Mouse (Mus musculus): ENCODE measurements around the gene Wnt8b. TPM values are rescaled to one million over a fixed set of nuclear protein-coding genes. Genes with fewer than 3 reads are reported as not detected.
"Not testable (repeated sequence)": the region's sequence is repeated elsewhere in the genome, so short reads cannot be mapped to it uniquely, and the experiment has no call there.

Wnt8b gene
- total RNA-seq (2021): not detected

GRCm38 (mm10) chr19:44493128-44493527 lies at the start of gene Wnt8b:
Wnt8b (plus strand) TSS chr19:44493472.
- intact Hi-C loops (cut with DNase I): no loop called here
- no peak for DNase-seq

- no peak for DNase-seq
- intact Hi-C loops (cut with DNase I): no loop called here
Measured at GRCm38 (mm10) chr19:44445755-44446154, 47.5 kb upstream of the Wnt8b start.

- DNase-seq: no peak
- intact Hi-C loops (cut with DNase I): no loop called here
Measured at GRCm38 (mm10) chr19:44447927-44448326, 45.3 kb upstream of the Wnt8b start.

DNA sequence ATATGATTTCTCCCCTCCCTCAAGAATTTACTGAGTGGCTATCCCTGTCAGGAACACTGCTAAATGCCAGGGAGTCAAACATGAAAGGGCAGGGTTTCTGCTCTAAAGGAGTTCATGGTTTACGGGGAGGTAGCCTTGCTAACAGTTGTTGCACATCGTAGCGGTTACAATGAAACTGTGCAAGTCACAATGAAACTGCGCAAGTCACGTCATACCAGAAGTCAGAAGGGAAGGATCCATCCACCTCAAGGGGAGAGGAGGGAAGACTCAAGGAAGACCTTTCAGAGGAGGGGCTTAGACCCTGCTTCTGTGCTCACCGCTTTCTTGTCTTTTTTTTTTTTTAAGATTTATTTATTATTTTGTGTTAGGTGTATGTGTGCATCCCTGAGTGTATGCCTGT lies 38.4 kb upstream of the Wnt8b start:
- intact Hi-C loops (cut with DNase I): no loop called here
- DNase-seq: no peak

DNA sequence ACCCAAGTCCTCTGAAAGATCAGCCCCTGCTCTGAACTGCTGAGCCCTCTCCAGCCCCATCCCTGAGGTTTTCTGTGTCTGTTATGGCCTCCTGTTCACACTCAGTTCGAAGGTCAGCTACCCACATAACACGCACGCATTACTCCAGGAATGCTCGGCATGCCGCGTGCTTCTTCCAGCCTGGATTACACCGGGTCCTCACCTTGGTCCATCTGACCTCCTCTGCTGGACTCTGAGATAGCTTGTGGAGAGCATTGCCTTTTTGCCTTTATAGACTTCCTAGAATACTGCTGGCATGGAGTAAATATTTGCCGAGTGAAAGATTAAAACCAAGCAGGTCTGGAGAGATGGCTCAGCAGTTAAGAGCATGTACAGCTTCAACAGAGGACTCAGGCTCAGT lies 37.9 kb upstream of the Wnt8b start:
- intact Hi-C loops (cut with DNase I): no loop called here
- no peak for DNase-seq

DNA sequence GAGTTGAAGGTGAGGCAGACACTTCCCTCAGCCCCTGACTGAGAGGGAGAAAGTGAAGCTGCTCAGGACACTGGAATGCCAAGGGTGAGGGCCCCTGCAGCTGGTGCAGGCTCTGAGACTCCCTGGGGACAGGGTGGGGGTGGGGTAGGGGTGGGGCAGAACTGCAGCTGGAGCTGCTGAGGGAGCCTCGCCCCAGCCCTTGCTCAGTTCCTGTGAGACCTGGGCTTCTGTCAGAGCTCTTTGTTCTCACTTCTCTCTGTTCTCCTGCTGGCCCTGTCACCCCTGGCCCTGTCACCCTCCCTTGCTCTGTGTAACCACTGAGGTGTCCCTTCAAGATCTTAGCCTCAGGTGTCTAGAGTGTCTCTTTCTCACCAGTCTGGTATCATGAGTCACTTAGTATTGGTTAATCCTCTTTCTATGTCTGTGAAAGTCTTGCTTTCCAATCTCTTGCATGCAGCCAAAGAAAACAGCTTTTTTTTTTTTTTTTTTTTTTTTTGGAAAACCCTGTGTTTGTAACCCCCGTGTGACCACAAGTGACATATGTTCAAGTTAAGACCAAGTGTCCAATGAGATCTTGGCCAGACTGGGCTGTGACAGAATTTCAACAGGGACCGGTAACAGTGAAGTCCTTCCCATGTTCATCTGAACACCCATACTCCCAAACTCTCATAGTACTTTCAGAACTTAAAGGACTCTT lies 35.8 kb upstream of the Wnt8b start:
- peak; percentile 19 to 35 for DNase-seq

DNA sequence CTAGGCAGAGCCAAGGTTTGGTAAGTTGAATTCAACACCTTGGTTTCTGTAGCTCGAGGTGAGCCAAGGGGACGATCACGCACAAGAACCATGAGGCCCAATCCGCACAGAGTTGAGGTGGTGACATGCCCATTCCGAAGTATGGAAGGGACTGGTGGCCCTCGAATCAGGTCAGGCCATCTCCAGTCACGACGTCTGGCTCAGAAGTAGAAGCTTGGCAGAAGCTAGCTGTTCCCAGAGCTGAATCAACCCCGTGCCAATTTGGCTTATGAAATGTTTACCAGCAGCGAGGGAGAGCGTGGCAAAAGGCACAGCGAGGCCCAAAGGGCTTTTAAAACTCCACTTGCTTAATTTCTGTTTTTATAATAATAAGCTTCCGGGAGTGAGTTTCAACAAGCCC lies 34.6 kb upstream of the Wnt8b start:
- intact Hi-C loops (cut with DNase I): no loop called here
- DNase-seq: peak; percentile 36 to 52

More for the DNA sequence above, 35.8 kb upstream of the Wnt8b start:
- intact Hi-C loops (cut with DNase I): no loop called here

- intact Hi-C loops (cut with DNase I): no loop called here
Measured at GRCm38 (mm10) chr19:44460441-44460840, 32.8 kb upstream of the Wnt8b start.

GRCm38 (mm10) chr19:44461500-44461899 lies 31.8 kb upstream of the Wnt8b start:
- intact Hi-C loops (cut with DNase I): no loop called here
- no peak for DNase-seq

More at GRCm38 (mm10) chr19:44460441-44460840, 32.8 kb upstream of the Wnt8b start:
- no peak for DNase-seq

DNA sequence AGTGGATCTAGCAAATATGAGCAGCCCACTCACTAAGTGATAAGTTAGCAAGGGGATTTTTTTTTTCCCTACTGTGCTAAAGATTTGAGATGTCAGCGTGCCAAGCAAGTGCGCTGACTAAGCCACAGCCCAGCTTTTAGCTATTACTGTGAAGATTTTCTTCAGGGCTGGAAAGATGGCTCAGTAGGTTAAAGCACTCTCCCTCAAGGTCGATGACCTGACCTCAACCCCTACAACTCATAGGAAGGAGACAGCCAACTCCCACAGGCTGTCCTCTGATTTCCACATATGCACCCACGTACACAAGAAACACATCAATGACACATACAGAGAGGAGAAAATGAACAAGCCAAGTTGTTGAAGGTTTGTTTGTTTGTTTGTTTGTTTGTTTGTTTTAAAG lies 31.1 kb upstream of the Wnt8b start:
- intact Hi-C loops (cut with DNase I): no loop called here
- no peak for DNase-seq

DNA sequence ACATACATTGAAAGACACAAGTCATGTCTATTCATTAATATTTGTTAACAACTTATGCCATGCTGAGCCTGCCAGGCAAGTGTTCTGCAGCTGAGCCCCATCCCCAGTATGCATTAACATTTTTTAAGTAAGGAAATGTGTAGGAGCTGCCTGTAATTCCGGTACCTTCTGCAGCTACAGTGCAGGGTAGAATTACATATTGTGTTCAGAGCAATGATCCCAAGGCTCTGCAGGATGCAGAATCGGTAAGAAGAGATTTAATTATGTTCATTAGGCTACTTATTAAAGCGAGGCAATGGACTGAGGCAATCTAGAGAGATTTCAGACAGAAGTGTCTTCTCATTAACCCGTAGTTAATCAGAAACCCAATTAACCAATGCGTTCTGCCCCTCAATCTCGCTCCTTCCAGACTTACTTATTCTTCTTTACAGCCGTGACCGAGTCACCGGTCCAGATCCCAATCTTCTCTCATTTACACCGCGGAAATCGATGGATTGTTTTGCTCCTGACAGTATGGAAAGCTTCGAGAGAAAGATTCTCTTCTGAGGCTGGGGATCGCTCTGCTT lies 27.2 kb upstream of the Wnt8b start:
- DNase-seq; intact Hi-C loops (cut with DNase I): not testable (repeated sequence)

- intact Hi-C loops (cut with DNase I): no loop called here
- peak; percentile 77 to 84 for DNase-seq
Measured at GRCm38 (mm10) chr19:44474158-44474557, 19.1 kb upstream of the Wnt8b start.

DNA sequence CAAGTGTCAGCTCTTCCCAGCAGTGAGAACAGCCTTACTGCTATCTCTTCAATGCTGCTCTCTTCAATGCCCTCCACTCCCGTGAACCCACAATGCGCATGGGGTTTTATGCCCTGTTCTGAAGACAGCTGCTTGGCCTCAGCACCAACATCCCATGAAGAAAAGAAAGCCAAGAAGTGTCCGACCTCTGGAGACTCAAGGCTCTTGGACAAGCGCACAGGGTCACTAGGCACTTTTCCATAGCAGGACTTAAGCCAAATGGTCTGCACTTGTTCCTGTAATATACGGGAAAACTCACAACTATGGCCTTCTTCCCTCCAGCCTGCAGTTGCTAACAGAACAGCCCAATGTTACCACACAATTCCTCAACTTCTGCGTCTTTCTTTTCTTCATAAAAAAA lies 18.0 kb upstream of the Wnt8b start:
- DNase-seq: peak in 1 of 2 experiments; percentile 24

GRCm38 (mm10) chr19:44476541-44476940 lies 16.7 kb upstream of the Wnt8b start:
- intact Hi-C loops (cut with DNase I): loop anchor here (5.0 kb wide), 1 partner anchor 61 kb away; no protein-coding TSS in a partner anchor
- DNase-seq: no peak

More for the DNA sequence above, 18.0 kb upstream of the Wnt8b start:
- intact Hi-C loops (cut with DNase I): loop anchor here (5.0 kb wide), 1 partner anchor 62 kb away; no protein-coding TSS in a partner anchor

GRCm38 (mm10) chr19:44487266-44487665 lies 6.0 kb upstream of the Wnt8b start:
- intact Hi-C loops (cut with DNase I): no loop called here
- peak; percentile 17 to 25 for DNase-seq

GRCm38 (mm10) chr19:44496511-44496910 lies 3.2 kb downstream of the Wnt8b start:
- intact Hi-C loops (cut with DNase I): no loop called here
- no peak for DNase-seq

DNA sequence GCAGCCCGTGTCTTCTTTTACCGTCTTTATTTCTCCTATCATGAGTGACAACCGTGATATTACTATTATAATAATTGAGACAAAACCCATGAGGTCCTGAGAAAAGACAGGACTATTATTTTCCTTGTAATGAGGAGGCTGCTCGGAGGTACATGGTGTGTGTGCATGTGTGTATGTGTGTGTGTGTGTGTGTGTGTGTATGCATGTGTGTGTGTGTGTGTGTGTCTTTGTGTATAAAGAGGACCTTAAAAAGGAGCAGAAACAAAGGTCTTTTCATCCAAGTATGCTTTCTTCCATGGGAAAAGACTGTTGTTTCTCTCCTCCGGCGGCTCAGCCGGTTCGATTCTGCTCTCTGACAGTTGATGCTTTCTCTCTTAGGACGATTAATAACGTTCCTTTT lies 3.7 kb downstream of the Wnt8b start:
- DNase-seq: no peak
- intact Hi-C loops (cut with DNase I): no loop called here

DNA sequence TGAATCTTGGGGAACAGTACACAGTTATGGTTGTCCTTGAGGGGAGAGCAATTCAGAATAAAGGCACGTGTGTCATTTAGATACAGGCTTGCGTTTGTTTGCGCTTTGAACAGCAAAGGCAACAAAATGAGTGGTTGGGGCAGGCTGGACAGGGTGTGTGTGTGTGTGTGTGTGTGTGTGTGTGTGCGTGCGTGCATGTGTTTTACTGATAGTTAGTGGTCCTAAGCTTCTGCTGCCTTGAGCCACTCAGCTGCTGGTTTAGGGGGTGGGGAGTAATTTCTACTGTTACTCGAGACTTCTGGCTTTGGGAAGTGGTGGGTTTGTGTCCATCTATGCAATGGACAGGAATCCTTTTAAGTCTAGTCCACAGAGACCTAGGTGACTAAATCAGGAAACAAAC lies 5.7 kb downstream of the Wnt8b start:
- intact Hi-C loops (cut with DNase I): no loop called here
- DNase-seq: no peak

GRCm38 (mm10) chr19:44500240-44500639 lies 7.0 kb downstream of the Wnt8b start:
- intact Hi-C loops (cut with DNase I): no loop called here
- no peak for DNase-seq

DNA sequence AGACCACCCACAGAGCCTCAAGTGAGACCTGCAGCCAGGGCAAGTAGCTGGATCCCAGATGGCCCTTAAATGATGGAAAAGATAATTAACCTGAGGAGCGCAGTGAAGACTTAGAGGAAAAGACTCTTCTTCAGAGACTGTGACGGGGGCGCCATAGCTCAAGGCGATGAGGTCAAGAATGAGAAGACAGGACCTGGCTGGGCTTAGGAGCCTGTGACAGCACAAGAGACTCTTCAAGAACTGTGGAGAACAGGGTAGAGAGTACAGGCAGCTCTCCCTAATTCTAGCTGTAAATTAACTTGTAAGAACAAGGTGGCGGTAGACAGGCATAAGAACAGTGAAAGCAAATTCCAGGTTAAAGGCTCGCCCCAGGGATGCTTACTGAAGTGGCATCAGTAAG lies 8.7 kb downstream of the Wnt8b start:
- DNase-seq: no peak
- intact Hi-C loops (cut with DNase I): no loop called here

- intact Hi-C loops (cut with DNase I): no loop called here
- no peak for DNase-seq
Measured at GRCm38 (mm10) chr19:44502741-44503140, 9.5 kb downstream of the Wnt8b start.

DNA sequence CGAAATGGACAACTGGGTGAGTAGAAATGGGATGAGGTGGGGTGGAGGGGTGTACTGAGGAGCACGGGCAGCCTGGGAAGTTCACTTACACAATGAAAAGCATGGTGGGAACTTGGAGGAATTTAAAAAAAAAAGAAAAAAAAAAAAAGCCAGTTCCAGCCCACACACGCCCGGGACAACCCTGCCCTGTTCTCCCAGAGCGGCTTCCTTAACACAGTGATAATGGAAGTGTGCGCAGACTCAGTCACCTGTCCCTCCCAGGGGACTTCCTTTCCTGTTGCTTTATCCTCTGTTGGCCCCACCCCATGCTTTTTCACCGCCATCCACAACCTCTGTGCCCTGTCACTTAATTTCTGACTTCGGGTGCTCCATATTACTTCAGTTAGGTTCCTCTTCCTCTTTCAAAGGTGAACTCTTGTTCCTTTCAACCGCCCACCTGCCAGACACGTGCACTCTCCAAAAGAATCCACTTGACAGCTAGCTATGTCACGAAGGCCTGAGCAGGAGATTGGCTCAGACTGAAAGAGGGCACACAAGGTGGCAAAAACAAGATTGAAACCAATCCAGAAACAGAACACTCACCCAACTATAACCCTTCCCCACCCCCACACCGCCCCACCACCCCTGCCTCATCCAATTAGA lies 17.4 kb downstream of the Wnt8b start:
- DNase-seq: no peak
- intact Hi-C loops (cut with DNase I): no loop called here

All from heart, postnatal 36 days (tissue).